Mouse (Mus musculus) lung, adult 2 months (tissue): ENCODE measurements around the gene Gclm.

ENCODE experiments used
- CTCF ChIP-seq: fragments of 200-500 bp; IDR thresholded peaks from 2 replicates; pipeline ENCODE4 v1.5.1; 2011; ENCODE audit warnings: mild to moderate bottlenecking, low read length, control low read depth; ENCODE audit not compliant: insufficient read depth
- POLR2A ChIP-seq: fragments of 200-500 bp; IDR thresholded peaks from 2 replicates; pipeline ENCODE4 v1.6.1; 2011; ENCODE audit warnings: low read depth, mild to moderate bottlenecking, control low read depth, low read length, borderline replicate concordance; ENCODE audit errors: extremely low read depth

DNA sequence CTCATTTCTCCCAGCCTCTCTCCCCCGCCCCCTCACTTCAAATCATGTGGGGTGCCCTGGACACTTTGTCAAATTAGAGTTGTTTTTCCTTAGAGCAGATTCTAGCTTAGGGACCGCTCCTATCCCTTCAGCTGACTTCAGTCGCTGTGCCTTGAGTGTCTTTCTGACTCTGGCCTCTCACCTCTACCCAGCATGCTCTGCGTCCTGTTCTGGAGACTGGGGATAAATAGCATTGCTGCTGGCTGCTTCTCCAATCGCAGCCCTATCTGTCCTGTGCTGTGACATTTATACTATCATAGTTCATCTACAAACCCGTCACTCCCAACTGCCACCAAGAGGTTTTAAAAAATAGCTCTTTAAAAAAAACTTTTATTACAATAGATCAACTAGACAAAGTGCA, 2.5 kb upstream of the Gclm start:
- no peak for TF ChIP-seq CTCF
- no peak for TF ChIP-seq POLR2A
